Mouse (Mus musculus) liver, embryonic 12.5 days (tissue): ENCODE measurements around the gene Lyrm9. TPM values are rescaled to one million over a fixed set of nuclear protein-coding genes. Genes with fewer than 3 reads are reported as not detected.
A peak's percentile ranks its signal among the peaks of the same experiment; 100 is the strongest.

Experiments
- ATAC-seq: fragments of 200-750 bp; cut with Nextera tagmentation; 2 replicates; pipeline ENCODE4 v1.8.0; 2017; ENCODE audit warnings: moderate number of reproducible peaks, mild to moderate bottlenecking, moderate library complexity
- H3K27ac ChIP-seq: fragments of 300-500 bp; sonication (generic); 2 replicates; pipeline ENCODE4 v1.5.1; 2016; ENCODE audit warnings: mild to moderate bottlenecking
- H3K27me3 ChIP-seq: fragments of 300-500 bp; sonication (generic); replicated peaks from 2 replicates; pipeline ENCODE4 v1.6.1; 2016; ENCODE audit warnings: mild to moderate bottlenecking, moderate library complexity
- H3K36me3 ChIP-seq: fragments of 300-500 bp; sonication (generic); 2 replicates; pipeline ENCODE4 v1.6.1; 2016; ENCODE audit warnings: mild to moderate bottlenecking, moderate library complexity
- H3K4me1 ChIP-seq: fragments of 300-500 bp; sonication (generic); 2 replicates; pipeline ENCODE4 v1.6.1; 2016
- H3K4me2 ChIP-seq: fragments of 300-500 bp; sonication (generic); 2 replicates; pipeline ENCODE4 v1.6.1; 2016; ENCODE audit warnings: mild to moderate bottlenecking, moderate library complexity
- H3K4me3 ChIP-seq: fragments of 300-500 bp; sonication (generic); 2 replicates; pipeline ENCODE4 v1.5.1; 2016; ENCODE audit warnings: mild to moderate bottlenecking, moderate library complexity
- H3K9ac ChIP-seq: fragments of 300-500 bp; sonication (generic); 2 replicates; pipeline ENCODE4 v1.6.1; 2016; ENCODE audit warnings: mild to moderate bottlenecking, moderate library complexity
- H3K9me3 ChIP-seq: fragments of 300-500 bp; sonication (generic); replicated peaks from 2 replicates; pipeline ENCODE4 v1.6.1; 2016; ENCODE audit warnings: mild to moderate bottlenecking, moderate library complexity
- WGBS: fragments of 180-500 bp; shearing (Covaris S2); methylation state at CpG from one replicate; pipeline ENCODE4 v1.1.7; 2016; ENCODE audit not compliant: insufficient replicate concordance; 5-methylcytosine and 5-hydroxymethylcytosine counted together
- polyA plus RNA-seq: library from polyadenylated mRNA; unstranded; fragments of >200 nt; fragmentation: Nextera tagmentation; extraction: Ambion mirVana; gene quantifications from 2 replicates; pipeline ENCODE4 v1.2.1, GENCODE M21; 2016

Gene Lyrm9
- polyA plus RNA-seq, 1 experiment from 2014 or later: 22.5 TPM

GRCm38 (mm10) chr11:78793116-78793515, 33.3 kb upstream of the Lyrm9 start:
- 67% methylated on average over 11 of the region's 11 CpGs for WGBS

GRCm38 (mm10) chr11:78796072-78796729, 30.2 kb upstream of the Lyrm9 start:
- Histone ChIP-seq H3K4me1 (peaks cover 39% of the 10 kb centered on the region), H3K4me2 (no peak overlapping the region), H3K9ac (no peak overlapping the region), H3K27ac (no peak overlapping the region), H3K4me3 (no peak overlapping the region), H3K36me3 (no peaks in the 10 kb centered on the region), H3K27me3 (no peaks in the 10 kb centered on the region), H3K9me3 (no peaks in the 10 kb centered on the region)
- ATAC-seq: no peak
- 64% methylated on average over 10 of the region's 10 CpGs for WGBS

More at GRCm38 (mm10) chr11:78793116-78793515, 33.3 kb upstream of the Lyrm9 start:
- Histone ChIP-seq H3K36me3 (no peaks in the 10 kb centered on the region), H3K27me3 (no peaks in the 10 kb centered on the region), H3K9me3 (no peaks in the 10 kb centered on the region), H3K4me2 (peak overlapping the region; percentile 48), H3K9ac (no peak overlapping the region), H3K27ac (no peak overlapping the region), H3K4me1 (peaks cover 28% of the 10 kb centered on the region), H3K4me3 (no peak overlapping the region)
- ATAC-seq: no peak

DNA sequence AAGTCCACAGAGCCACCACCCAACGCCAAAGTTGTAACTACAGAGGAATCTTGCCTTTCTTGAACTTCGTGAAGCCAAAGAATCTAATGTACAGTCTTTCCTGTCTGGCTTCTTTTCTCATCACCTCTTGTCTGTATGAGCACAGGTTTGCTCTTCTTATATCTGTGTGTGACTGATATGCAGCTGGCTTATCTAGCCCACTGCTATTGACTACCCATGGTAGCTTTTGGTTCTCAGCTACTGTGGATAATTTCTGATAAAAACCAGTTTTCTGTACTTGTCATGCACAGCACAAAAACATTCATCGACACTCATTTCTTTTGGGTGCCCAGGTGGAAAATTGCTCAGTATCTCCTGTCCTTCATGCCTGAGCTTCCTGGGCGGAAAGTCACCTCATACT, 25.3 kb upstream of the Lyrm9 start:
- peak overlapping the region; percentile 66 for H3K27ac ChIP-seq
- H3K4me2 ChIP-seq: peak overlapping the region; percentile 31
- H3K4me1 ChIP-seq: peaks cover 49% of the 10 kb centered on the region
- no peaks in the 10 kb centered on the region for H3K27me3 ChIP-seq
- no peaks in the 10 kb centered on the region for H3K36me3 ChIP-seq
- 45% methylated on average over 4 of the region's 4 CpGs for WGBS
- ATAC-seq: peak; percentile 86
- no peak overlapping the region for H3K9ac ChIP-seq
- H3K9me3 ChIP-seq: no peaks in the 10 kb centered on the region
- no peak overlapping the region for H3K4me3 ChIP-seq

GRCm38 (mm10) chr11:78803587-78804316, 22.6 kb upstream of the Lyrm9 start:
- no peaks in the 10 kb centered on the region for H3K36me3 ChIP-seq
- ATAC-seq: no peak
- H3K4me3 ChIP-seq: no peak overlapping the region
- H3K9me3 ChIP-seq: no peaks in the 10 kb centered on the region
- H3K4me2 ChIP-seq: peak overlapping the region; percentile 15; the same call in 1 of the 2 replicates
- no peaks in the 10 kb centered on the region for H3K27me3 ChIP-seq
- no peak overlapping the region for H3K27ac ChIP-seq
- H3K4me1 ChIP-seq: peaks cover 45% of the 10 kb centered on the region
- WGBS: 45% methylated on average over 14 of the region's 14 CpGs
- no peak overlapping the region for H3K9ac ChIP-seq

- Histone ChIP-seq H3K27ac (no peak overlapping the region), H3K9ac (no peak overlapping the region), H3K9me3 (no peaks in the 10 kb centered on the region), H3K4me2 (no peak overlapping the region), H3K4me1 (peaks cover 44% of the 10 kb centered on the region), H3K27me3 (no peaks in the 10 kb centered on the region), H3K4me3 (no peak overlapping the region), H3K36me3 (no peaks in the 10 kb centered on the region)
- no peak for ATAC-seq
- WGBS: 76% methylated on average over 6 of the region's 6 CpGs
Measured at GRCm38 (mm10) chr11:78804551-78804950, 21.8 kb upstream of the Lyrm9 start.

DNA sequence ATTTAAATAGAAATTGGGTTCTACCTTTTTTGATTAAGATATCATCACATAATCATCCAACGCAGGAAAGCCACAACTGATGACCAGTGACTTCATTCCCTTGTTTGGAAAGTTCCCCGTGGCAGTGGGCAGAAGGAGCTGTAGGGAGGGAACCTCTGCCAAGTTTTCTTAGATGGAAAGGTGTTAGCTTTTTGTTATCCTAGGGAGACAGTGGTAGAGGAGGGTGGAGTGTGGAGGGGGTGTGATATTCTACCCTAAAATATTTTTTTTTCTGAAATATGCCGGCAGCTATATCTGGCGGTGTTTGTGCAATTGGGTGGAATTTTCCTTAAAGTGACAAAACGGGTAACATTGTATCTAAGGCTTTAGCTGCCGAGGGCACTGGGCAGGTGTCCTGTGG, 21.2 kb upstream of the Lyrm9 start:
- Histone ChIP-seq H3K9me3 (no peaks in the 10 kb centered on the region), H3K4me2 (no peak overlapping the region), H3K4me1 (peaks cover 42% of the 10 kb centered on the region), H3K27me3 (no peaks in the 10 kb centered on the region), H3K36me3 (no peaks in the 10 kb centered on the region), H3K4me3 (no peak overlapping the region), H3K9ac (no peak overlapping the region), H3K27ac (no peak overlapping the region)
- WGBS: 70% methylated on average over 6 of the region's 6 CpGs
- no peak for ATAC-seq

- Histone ChIP-seq H3K4me3 (no peak overlapping the region), H3K36me3 (no peaks in the 10 kb centered on the region), H3K4me1 (peaks cover 37% of the 10 kb centered on the region), H3K4me2 (no peak overlapping the region), H3K9me3 (no peaks in the 10 kb centered on the region), H3K9ac (no peak overlapping the region), H3K27me3 (no peaks in the 10 kb centered on the region), H3K27ac (no peak overlapping the region)
- 55% methylated on average over 9 of the region's 9 CpGs for WGBS
- ATAC-seq: no peak
Measured at GRCm38 (mm10) chr11:78805691-78806137, 20.7 kb upstream of the Lyrm9 start.

- no peak overlapping the region for H3K4me3 ChIP-seq
- no peak overlapping the region for H3K4me2 ChIP-seq
- H3K27me3 ChIP-seq: no peaks in the 10 kb centered on the region
- no peak overlapping the region for H3K9ac ChIP-seq
- peaks cover 20% of the 10 kb centered on the region for H3K4me1 ChIP-seq
- no peaks in the 10 kb centered on the region for H3K9me3 ChIP-seq
- H3K27ac ChIP-seq: no peak overlapping the region
- 41% methylated on average over 6 of the region's 6 CpGs for WGBS
- ATAC-seq: no peak
- H3K36me3 ChIP-seq: no peaks in the 10 kb centered on the region
Measured at GRCm38 (mm10) chr11:78807341-78808108, 18.9 kb upstream of the Lyrm9 start.

DNA sequence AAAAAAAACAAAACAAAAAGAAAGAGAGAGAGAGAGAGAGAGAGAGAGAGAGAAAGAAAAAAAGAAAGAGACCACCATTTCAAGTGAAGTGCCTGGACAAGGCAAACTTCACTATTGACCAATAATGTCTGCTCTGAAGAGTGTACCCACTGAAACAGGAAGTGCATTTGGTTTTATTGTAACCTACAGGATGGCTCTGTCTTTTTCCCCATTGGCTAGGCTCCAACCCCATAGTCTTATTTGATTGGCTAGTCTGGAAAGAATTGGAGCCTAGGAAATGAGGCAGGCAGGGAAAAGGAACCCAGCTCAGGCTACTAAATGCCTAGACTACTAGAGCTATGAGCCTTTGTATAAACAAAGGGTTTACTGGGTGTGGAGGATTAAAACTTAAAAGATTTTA, 17.0 kb upstream of the Lyrm9 start:
- Histone ChIP-seq H3K36me3 (no peaks in the 10 kb centered on the region), H3K27ac (no peak overlapping the region), H3K9me3 (no peaks in the 10 kb centered on the region), H3K4me2 (no peak overlapping the region), H3K9ac (no peak overlapping the region), H3K27me3 (no peaks in the 10 kb centered on the region), H3K4me3 (no peak overlapping the region), H3K4me1 (peaks cover 7% of the 10 kb centered on the region; the same call in 1 of the 2 replicates)
- ATAC-seq: no peak

GRCm38 (mm10) chr11:78814461-78814941, 11.9 kb upstream of the Lyrm9 start:
- H3K4me3 ChIP-seq: no peak overlapping the region
- H3K36me3 ChIP-seq: no peaks in the 10 kb centered on the region
- ATAC-seq: no peak
- peaks cover 6% of the 10 kb centered on the region; the same call in 1 of the 2 replicates for H3K27me3 ChIP-seq
- no peak overlapping the region for H3K4me2 ChIP-seq
- H3K27ac ChIP-seq: no peak overlapping the region
- no peaks in the 10 kb centered on the region for H3K9me3 ChIP-seq
- WGBS: 62% methylated on average over 7 of the region's 7 CpGs
- H3K4me1 ChIP-seq: peaks cover 9% of the 10 kb centered on the region; the same call in 1 of the 2 replicates
- H3K9ac ChIP-seq: no peak overlapping the region

DNA sequence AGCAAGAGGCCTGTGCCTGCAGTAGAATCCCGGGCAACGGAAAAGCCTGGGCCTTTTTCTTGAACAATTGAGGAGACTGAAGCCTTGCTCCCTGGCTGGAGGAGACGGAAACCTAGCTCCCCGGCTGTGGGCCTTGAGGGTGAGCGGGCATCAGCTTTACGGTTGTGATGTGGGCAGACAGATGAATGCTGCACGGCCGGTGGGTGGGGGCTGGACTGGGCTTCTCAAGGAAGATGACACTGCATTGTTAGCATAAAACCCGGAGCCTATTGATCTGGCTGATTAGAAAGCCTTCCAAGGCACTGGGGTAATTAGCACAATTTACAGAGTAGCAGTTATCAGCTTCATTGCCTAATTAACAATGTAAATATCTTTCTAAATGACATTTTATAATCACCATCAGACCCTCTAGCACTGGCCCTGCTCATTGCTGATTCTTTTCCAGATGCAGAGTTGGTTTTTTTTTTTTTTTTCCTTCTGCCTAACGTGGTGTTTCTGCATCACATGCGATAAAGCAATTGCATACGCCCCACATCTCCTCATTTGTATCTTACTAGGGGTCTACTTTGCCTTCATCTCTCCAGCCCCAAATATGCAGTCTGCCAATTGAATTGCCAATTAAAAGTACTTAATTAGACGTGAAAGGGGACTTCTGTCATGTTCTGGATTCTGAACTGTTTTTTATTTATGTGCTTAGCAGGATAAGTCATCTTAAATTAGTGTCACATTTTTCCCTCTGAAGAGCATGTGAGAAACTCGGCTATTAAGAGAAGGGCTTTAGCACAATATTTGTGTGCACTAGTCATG, 10.2 kb upstream of the Lyrm9 start:
- no peak overlapping the region for H3K27ac ChIP-seq
- no peak for ATAC-seq
- H3K36me3 ChIP-seq: no peaks in the 10 kb centered on the region
- H3K27me3 ChIP-seq: peaks cover 6% of the 10 kb centered on the region; the same call in 1 of the 2 replicates
- H3K4me2 ChIP-seq: no peak overlapping the region
- no peak overlapping the region for H3K4me3 ChIP-seq
- H3K4me1 ChIP-seq: peaks cover 15% of the 10 kb centered on the region; the same call in 1 of the 2 replicates
- WGBS: 65% methylated on average over 14 of the region's 14 CpGs
- H3K9ac ChIP-seq: no peak overlapping the region
- H3K9me3 ChIP-seq: no peaks in the 10 kb centered on the region
